Mouse (Mus musculus): ENCODE measurements around the gene Ugt1a10.

DNA sequence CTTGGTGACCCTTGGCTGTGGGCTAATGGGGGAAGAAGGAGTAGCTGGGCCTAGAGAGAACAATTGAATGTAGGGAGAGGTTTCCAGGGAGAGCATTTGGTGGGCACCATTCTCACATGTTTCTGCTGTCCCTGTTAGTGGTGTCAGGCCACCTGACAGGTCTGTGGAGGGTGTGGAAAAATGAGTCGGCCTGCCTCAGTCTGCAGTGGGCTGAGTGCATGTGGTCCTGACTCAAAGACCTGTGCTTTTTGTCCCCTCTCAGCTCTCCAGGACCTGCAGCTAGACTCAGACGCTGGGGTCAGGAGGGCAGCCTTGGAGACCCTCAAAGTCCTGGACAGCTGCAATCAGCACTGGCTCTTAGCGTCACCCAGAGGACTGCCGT is 204.4 kb downstream of the Ugt1a10 start:
- no peak for TF ChIP-seq CTCF (IDR thresholded peaks at IDR 0.05; ENCODE audit: control insufficient read depth, insufficient read depth, low read length)
- no peak for TF ChIP-seq POLR2A (IDR thresholded peaks at IDR 0.05; ENCODE audit: borderline replicate concordance, control insufficient read depth, low read depth, low read length)

Data from bone marrow, adult 2 months (tissue).